14 mouse cellular contexts compared by ENCODE assay signal in genomic region chr3:102130478-102130877, GRCm38 (mm10). TPM values are rescaled to one million over a fixed set of nuclear protein-coding genes. Genes with fewer than 3 reads are reported as not detected.
DNase-seq lines count a peak whose midpoint lies in the region; ATAC-seq and TF ChIP-seq lines count a peak whose summit lies in the region.
"Had no signal": no experiment of that assay in that cellular context is flagged by ENCODE, and none has a peak within 500 bp of the region (broad histone marks: within the 10 kb centered on the region; RNA-seq: fewer than 3 reads in every experiment).

No protein-coding gene starts in this region.

- H3K27ac ChIP-seq in midbrain, postnatal 0 days (ENCODE audit: low read depth, low read length), result no peak overlapping the region
- H3K27ac ChIP-seq in midbrain, embryonic 15.5 days, result no peak overlapping the region
- no peak overlapping the region for H3K27ac ChIP-seq in stomach, postnatal 0 days (replicated peaks)
- no peak overlapping the region for H3K27ac ChIP-seq in forebrain, embryonic 11.5 days (ENCODE audit: low read depth, low read length)
- H3K27ac ChIP-seq: embryonic facial prominence, embryonic 15.5 days; heart, embryonic 13.5 days; lung, embryonic 15.5 days had no signal

- no peak for ATAC-seq in midbrain, postnatal 0 days (ENCODE audit: low FRiP score)
- ATAC-seq in midbrain, embryonic 15.5 days (replicated peaks), result no peak
- no peak for ATAC-seq in stomach, postnatal 0 days (ENCODE audit: low FRiP score, low TSS enrichment)
- no peak for ATAC-seq in forebrain, embryonic 11.5 days (replicated peaks; ENCODE audit: low FRiP score)
- ATAC-seq: intestine, embryonic 16.5 days had no signal

- intact Hi-C loops in heart, postnatal 10 days (cut with DNase I), result no loop called here
- intact Hi-C loops in heart, postnatal 25 days (cut with DNase I), result loop anchor here (5.0 kb wide), 2 partner anchors 72 to 112 kb away; partner anchors contain the start of gene Vangl1

- H3K9ac ChIP-seq in midbrain, postnatal 0 days (replicated peaks; ENCODE audit: low read length, poor library complexity, severe bottlenecking), result no peak overlapping the region
- H3K9ac ChIP-seq in midbrain, embryonic 15.5 days, result no peak overlapping the region
- H3K9ac ChIP-seq in stomach, postnatal 0 days (ENCODE audit: low read length), result no peak overlapping the region
- H3K9ac ChIP-seq in forebrain, embryonic 11.5 days (ENCODE audit: low read length), result no peak overlapping the region
- H3K9ac ChIP-seq: embryonic facial prominence, embryonic 15.5 days; heart, embryonic 13.5 days; lung, embryonic 15.5 days had no signal

- no peak for TF ChIP-seq EP300 in stomach, postnatal 0 days (optimal IDR thresholded peaks at IDR 0.05)

- no peak overlapping the region for H3K4me2 ChIP-seq in midbrain, postnatal 0 days (ENCODE audit: low read depth, low read length, poor library complexity, severe bottlenecking)
- no peak overlapping the region for H3K4me2 ChIP-seq in midbrain, embryonic 15.5 days
- no peak overlapping the region for H3K4me2 ChIP-seq in stomach, postnatal 0 days (replicated peaks; ENCODE audit: low read depth)
- no peak overlapping the region for H3K4me2 ChIP-seq in forebrain, embryonic 11.5 days (ENCODE audit: low read depth, low read length, severe bottlenecking)
- H3K4me2 ChIP-seq: embryonic facial prominence, embryonic 15.5 days; heart, embryonic 13.5 days; lung, embryonic 15.5 days had no signal

- 65% methylated on average over 6 of the region's 6 CpGs for WGBS in midbrain, postnatal 0 days
- WGBS in midbrain, embryonic 15.5 days, result 64% methylated on average over 6 of the region's 6 CpGs
- WGBS in stomach, postnatal 0 days, result 58% methylated on average over 6 of the region's 6 CpGs
- WGBS in forebrain, embryonic 11.5 days, result 75% methylated on average over 6 of the region's 6 CpGs

- TF ChIP-seq CTCF in midbrain, postnatal 0 days (IDR thresholded peaks at IDR 0.05), result peak; percentile 39
- TF ChIP-seq CTCF in stomach, postnatal 0 days (IDR thresholded peaks at IDR 0.05; ENCODE audit: low read depth), result peak; percentile 57

- H3K27me3 ChIP-seq in midbrain, postnatal 0 days (ENCODE audit: insufficient read depth, low read length), result no peaks in the 10 kb centered on the region
- H3K27me3 ChIP-seq in midbrain, embryonic 15.5 days (replicated peaks), result no peaks in the 10 kb centered on the region
- H3K27me3 ChIP-seq in stomach, postnatal 0 days (ENCODE audit: control insufficient read depth, insufficient read depth, low read length), result no peaks in the 10 kb centered on the region
- no peaks in the 10 kb centered on the region for H3K27me3 ChIP-seq in forebrain, embryonic 11.5 days (ENCODE audit: control insufficient read depth, insufficient read depth, low read length)
- H3K27me3 ChIP-seq: embryonic facial prominence, embryonic 15.5 days; heart, embryonic 13.5 days; lung, embryonic 15.5 days had no signal

- H3K4me3 ChIP-seq in midbrain, postnatal 0 days (ENCODE audit: low read depth, low read length), result no peak overlapping the region
- H3K4me3 ChIP-seq in midbrain, embryonic 15.5 days, result no peak overlapping the region
- no peak overlapping the region for H3K4me3 ChIP-seq in stomach, postnatal 0 days (ENCODE audit: low read depth, low read length)
- H3K4me3 ChIP-seq in forebrain, embryonic 11.5 days (ENCODE audit: low read depth, low read length), result no peak overlapping the region
- H3K4me3 ChIP-seq: embryonic facial prominence, embryonic 15.5 days; heart, embryonic 13.5 days; lung, embryonic 15.5 days had no signal

- peak; percentile 37 to 47 for DNase-seq in heart, postnatal 10 days
- DNase-seq in heart, postnatal 25 days (ENCODE audit: low spot score), result no peak
- no peak for DNase-seq in midbrain, postnatal 0 days (ENCODE audit: low spot score)
- DNase-seq in adrenal gland, postnatal 36 days, result peak; percentile 37 to 53
- DNase-seq in stomach, postnatal 0 days (ENCODE audit: low spot score), result no peak
- DNase-seq in forebrain, embryonic 11.5 days (ENCODE audit: low spot score), result no peak
- no peak for DNase-seq in cerebellum, postnatal 4 days (ENCODE audit: low spot score in 2 of 2)
- DNase-seq: cerebellum, adult 9-10 months had no signal

- H3K36me3 ChIP-seq in midbrain, postnatal 0 days (ENCODE audit: insufficient read depth, low read length), result no peaks in the 10 kb centered on the region
- no peaks in the 10 kb centered on the region for H3K36me3 ChIP-seq in midbrain, embryonic 15.5 days (replicated peaks)
- no peaks in the 10 kb centered on the region for H3K36me3 ChIP-seq in stomach, postnatal 0 days (ENCODE audit: control insufficient read depth, insufficient read depth, low read length)
- H3K36me3 ChIP-seq in forebrain, embryonic 11.5 days (ENCODE audit: control insufficient read depth, insufficient read depth, low read length), result no peaks in the 10 kb centered on the region
- H3K36me3 ChIP-seq: embryonic facial prominence, embryonic 15.5 days; lung, embryonic 15.5 days had no signal

- no peaks in the 10 kb centered on the region for H3K9me3 ChIP-seq in midbrain, postnatal 0 days (ENCODE audit: low read length)
- H3K9me3 ChIP-seq in midbrain, embryonic 15.5 days, result no peaks in the 10 kb centered on the region
- no peaks in the 10 kb centered on the region for H3K9me3 ChIP-seq in stomach, postnatal 0 days (ENCODE audit: control insufficient read depth, low read length)
- no peaks in the 10 kb centered on the region for H3K9me3 ChIP-seq in forebrain, embryonic 11.5 days (ENCODE audit: control insufficient read depth, low read length)
- H3K9me3 ChIP-seq: embryonic facial prominence, embryonic 15.5 days; heart, embryonic 13.5 days; lung, embryonic 15.5 days had no signal

- H3K4me1 ChIP-seq in midbrain, postnatal 0 days (ENCODE audit: insufficient read depth, low read length), result no peaks in the 10 kb centered on the region
- peaks cover 3% of the 10 kb centered on the region; the same call in 1 of the 2 replicates for H3K4me1 ChIP-seq in midbrain, embryonic 15.5 days
- H3K4me1 ChIP-seq in stomach, postnatal 0 days (replicated peaks; ENCODE audit: control insufficient read depth, insufficient read depth), result no peaks in the 10 kb centered on the region
- H3K4me1 ChIP-seq in forebrain, embryonic 11.5 days (replicated peaks; ENCODE audit: control insufficient read depth, insufficient read depth, low read length), result no peaks in the 10 kb centered on the region; the same call in 1 of the 2 replicates

RNA-seq across cellular contexts. Expression of gene Casq2, which starts 44.3 kb away (rescaled TPM):
- 1,000 to 10,000 TPM; 1,032 to 1,091 TPM for total RNA-seq in heart, postnatal 10 days (2021)
- 1,000 to 10,000 TPM; 1,096 to 1,107 TPM for total RNA-seq in heart, postnatal 25 days (2021)
- 0.93 and 4.5 TPM in 2 replicates for total RNA-seq in midbrain, postnatal 0 days (2014; rRNA removed)
- 0.61 and 0.84 TPM in 2 replicates for polyA plus RNA-seq in midbrain, postnatal 0 days (2015; fragmentation: Nextera tagmentation; extraction: Ambion mirVana)
- 0.22 and 0.25 TPM in 2 replicates for polyA plus RNA-seq in midbrain, embryonic 15.5 days (2015; fragmentation: Nextera tagmentation; extraction: Ambion mirVana)
- total RNA-seq in adrenal gland, postnatal 36 days (2021), result 1 to 10 TPM in 1 of 2 experiments, under 1 TPM in 1; 0.69 to 1.3 TPM
- 2.5 and 2.6 TPM in 2 replicates for polyA plus RNA-seq in stomach, postnatal 0 days (2015; fragmentation: Nextera tagmentation; extraction: Ambion mirVana)
- not detected in 2 replicates for polyA plus RNA-seq in forebrain, embryonic 11.5 days (2014; fragmentation: Nextera tagmentation; extraction: Ambion mirVana)
- total RNA-seq: MEL had no signal

Comparison
In these comparisons a context has a peak if more than half of its experiments do, and no peak if none do; other contexts are left out.
1. DNase-seq: peak in heart, postnatal 10 days (2 of 2) and adrenal gland, postnatal 36 days (2 of 2); none in heart, postnatal 25 days (single experiment), midbrain, postnatal 0 days (single experiment), stomach, postnatal 0 days (single experiment), forebrain, embryonic 11.5 days (single experiment) and cerebellum, postnatal 4 days (0 of 2).
2. RNA of gene Casq2, which starts 44.3 kb away (total RNA-seq): 1,096 to 1,107 TPM in heart, postnatal 25 days and 1,032 to 1,091 TPM in heart, postnatal 10 days; 0.69 to 1.3 TPM in adrenal gland, postnatal 36 days and 0.93 to 4.5 TPM in midbrain, postnatal 0 days; every median in the first group is over 100 times any median in the second.